Mouse (Mus musculus): ENCODE measurements around the gene Rptor.

Rptor gene

DNA sequence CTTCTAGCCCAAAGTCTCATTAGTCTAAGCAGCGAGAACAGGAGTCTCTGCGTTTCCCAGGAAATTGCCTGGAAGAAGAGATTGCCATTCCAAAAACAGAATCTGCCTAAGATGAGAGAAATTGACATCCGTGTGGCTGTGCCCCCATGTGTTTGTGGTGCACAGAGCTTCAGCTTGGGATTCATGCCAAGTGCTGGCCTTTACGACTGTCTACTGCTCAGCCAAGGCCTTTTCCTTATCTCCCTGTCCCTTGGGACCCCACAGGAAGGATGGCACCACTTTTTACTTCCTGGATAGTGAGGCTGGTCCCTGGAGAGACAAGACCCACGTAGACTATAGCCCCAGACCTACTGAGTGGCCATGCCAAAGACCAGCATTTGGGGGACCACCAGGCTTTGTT lies 206.6 kb downstream of the Rptor start:
- DNase-seq (ENCODE audit: low spot score in 2 of 2): no peak

DNA sequence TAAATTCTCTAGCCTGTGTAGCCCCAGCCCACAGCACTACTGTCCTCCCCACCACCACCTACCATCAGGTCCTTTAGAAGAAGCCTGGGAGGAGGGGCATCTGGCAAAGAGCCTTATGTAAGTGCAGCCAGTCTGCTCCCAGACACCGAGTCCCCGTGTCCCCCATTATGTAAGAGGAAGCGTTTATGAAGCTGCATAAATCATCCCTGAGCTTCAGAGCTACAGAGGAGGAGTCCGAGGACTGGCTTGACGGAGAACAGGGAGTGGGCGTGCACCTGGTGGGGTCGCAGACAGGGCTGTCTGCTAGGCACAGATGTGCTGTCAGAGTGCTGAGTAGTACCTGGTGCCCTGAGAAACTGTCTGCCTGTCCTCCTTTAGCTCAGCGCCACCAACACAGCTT lies 208.3 kb downstream of the Rptor start:
- peak in 1 of 2 experiments; percentile 43 for DNase-seq (ENCODE audit: low spot score in 2 of 2)

DNA sequence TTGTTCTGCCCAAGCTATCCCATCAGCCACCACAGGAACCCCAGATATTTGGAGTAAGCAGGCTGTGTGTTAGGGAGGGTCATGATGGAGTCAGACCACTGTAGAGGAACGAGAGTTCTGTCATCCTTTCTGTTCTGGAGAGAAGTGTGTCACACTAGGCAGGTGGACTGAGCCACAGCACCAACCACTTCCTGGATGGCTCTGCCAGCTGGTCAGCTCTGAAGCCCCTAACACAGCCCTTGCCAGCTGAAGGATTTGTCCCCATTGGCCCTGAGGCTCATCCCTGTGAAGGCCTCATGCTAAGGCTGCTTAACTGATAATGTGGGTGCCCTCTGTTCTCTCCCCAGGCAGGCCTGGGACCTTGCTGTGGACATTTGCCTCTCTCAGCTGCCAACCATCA lies 208.9 kb downstream of the Rptor start:
- DNase-seq (ENCODE audit: low spot score in 2 of 2): no peak

DNA sequence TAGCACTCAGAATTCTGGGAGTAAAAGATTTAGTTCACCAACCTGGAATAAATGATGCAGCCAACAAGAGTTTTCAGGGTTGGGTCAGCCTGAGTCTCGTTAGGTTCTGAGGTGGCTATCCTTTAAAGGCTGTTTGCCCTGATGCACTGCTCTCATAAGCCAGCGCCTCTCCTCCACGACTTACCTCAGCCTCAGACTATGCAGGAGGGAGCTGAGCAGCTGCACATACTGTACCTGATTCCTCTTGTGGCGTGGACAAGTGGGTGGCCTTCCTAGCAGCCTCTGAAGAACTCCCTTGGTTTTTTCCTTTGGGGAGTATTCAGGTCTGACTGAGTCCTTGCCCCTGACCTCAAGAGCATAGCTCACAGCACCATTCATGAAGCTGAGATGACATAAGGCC lies 209.4 kb downstream of the Rptor start:
- DNase-seq (ENCODE audit: low spot score in 2 of 2): no peak

DNA sequence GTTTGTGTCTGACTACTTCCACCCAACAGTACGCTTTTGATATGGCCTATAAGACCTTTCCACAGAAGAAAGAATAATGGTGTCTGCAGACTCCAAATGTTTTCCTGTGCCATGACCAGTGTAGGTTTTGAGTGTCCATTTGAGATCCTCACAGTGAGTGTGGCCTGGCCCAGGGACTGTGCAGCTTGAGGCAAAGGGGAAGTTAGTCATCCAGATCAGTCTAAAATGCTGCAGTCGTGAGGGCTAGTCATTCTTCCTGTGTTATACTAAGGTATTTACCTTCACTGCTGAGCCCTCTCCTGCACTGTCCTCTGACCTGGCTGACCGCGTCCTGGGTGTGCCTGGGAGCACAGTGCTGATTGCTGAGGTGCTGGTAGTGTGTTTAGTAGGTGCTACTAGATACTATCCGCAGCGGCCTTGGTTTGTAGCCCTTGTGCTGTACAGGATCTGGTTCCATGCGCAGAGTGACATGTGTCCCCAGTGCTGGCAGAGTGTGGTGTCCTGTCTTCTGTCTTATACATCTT lies 211.4 kb downstream of the Rptor start:
- DNase-seq (ENCODE audit: low spot score in 2 of 2): no peak

DNA sequence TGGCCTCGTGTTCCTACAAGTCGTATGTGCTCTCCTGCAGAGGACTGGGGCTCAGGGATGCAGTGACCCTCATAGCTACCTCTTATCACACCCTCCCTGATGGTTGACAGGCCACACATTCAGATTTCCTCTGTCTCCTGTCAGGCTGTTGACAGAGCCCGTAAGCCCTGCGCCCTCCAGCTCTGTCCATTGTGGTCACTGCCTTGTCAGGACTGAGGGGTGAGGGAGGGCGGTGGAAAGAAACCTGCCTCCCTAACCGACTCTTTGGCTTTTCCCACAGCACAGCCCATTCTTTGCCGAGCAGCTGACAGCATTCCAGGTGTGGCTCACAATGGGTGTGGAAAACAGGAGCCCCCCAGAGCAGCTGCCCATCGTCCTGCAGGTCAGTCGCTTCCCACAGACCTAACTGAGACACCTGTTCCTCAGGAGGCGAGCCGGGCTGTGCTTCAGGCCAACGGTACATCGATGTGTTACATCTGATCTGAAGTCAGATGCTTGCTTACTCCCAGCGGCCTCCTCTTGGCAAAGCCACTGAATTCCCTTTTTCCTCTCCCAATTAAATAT lies 214.2 kb downstream of the Rptor start:
- no peak for DNase-seq (ENCODE audit: low spot score in 2 of 2)

DNA sequence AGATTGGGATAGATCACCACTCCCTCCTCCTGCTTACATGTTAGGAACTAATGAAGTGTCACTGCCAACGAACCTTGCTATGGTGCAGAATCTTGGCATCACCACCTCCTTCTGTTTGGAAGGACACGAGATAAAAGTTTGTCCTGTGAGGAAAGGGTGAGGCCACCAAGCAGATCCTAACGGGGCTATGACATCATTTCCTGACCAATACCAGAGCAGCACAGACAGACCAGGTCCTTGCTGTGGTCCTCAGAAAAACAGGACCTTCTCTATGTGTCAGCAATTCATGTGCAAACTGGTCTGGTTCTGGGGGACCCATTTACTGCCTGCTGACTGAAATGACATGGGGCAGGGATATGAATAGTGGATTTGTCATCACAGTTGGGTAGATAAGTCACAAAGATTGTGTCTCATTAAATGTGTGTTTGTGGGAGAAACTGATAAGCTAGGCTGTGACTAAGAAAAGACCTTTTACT lies 214.7 kb downstream of the Rptor start:
- no peak for DNase-seq (ENCODE audit: low spot score in 2 of 2)

DNA sequence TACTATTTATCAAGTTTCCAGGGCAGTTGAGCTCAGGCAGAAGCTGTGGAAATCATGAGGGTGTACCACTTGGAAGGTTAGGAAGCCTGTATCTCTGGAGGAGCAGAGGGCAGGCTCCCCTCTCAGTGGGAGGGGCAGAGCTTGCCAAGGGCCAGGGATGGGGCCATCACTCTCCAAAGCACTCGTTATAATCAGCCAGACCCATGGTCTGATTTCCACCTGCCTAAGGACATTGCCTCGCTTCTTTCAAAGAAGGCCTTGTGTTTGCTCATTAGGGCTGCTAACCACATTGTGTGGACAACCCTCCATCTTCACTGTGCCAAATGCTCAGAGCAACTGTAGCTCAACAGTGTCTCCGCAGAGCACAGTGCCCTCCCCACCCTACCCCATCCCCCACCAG lies 215.2 kb downstream of the Rptor start:
- no peak for DNase-seq (ENCODE audit: low spot score in 2 of 2)

DNA sequence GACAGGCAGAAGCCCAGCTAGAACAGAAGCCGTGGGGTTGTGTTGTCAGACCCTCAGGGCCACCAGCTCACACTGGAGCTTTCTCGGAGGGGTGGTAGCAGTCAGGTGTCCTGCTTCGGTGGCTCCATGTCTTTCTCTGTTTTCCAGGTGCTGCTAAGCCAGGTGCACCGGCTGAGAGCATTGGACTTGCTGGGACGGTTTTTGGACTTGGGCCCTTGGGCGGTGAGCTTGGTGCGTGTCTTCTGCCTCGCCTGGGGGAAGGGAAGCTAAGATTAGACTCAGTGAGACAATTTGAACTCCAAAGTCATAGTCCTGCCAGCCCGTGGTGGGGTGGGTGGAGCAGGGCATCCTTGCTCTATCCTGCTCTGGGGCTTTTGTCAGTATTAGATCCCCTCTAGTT lies 218.8 kb downstream of the Rptor start:
- no peak for DNase-seq (ENCODE audit: low spot score in 2 of 2)

DNA sequence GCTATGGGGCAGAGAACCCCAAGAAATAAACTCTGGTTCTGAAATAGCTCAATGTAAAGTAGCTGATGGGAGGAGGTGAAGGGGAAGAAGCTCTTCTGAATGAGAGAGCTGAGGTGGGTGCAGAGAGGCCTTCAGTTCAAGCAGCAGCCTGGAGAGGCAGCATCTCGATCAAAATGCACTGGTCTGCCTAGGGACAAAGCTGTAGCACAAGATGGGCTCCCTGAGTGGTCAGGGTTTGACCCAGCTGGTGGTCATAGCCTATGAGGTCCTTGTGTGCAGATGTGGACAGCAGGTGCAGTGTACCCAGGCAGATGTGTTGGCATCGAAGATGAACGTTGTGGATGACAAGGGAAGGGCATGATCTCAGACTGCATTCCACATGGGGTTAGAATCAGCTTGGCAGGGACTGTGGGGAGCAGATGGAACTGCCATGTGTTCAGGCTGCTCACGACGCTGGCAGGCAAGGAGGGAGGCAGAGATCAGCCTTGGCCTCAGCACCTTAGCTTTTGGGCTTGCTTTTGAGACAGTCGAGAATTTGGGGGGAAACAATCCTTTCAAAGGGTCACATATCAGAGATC lies 221.5 kb downstream of the Rptor start:
- DNase-seq (ENCODE audit: low spot score in 2 of 2): no peak

DNA sequence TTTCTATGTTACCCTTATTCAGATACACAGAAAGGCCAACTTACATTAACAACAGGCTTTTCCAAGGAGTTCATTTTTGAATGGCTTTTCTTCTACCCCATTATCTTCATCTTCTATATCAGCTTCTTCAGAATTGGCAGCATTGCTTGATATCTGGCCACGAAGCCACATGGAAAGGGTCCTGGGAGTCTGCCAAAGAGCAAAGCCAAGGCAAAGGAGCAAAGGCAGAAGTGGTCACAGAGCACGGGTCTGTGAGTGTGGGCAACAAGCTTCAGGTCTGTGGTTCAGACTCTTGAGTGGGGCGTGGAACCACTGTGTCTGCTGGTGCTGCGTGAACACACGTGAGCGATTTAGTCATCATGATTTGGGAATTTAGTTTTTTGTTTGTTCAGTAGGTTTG lies 223.1 kb downstream of the Rptor start:
- DNase-seq (ENCODE audit: low spot score in 2 of 2): no peak

DNA sequence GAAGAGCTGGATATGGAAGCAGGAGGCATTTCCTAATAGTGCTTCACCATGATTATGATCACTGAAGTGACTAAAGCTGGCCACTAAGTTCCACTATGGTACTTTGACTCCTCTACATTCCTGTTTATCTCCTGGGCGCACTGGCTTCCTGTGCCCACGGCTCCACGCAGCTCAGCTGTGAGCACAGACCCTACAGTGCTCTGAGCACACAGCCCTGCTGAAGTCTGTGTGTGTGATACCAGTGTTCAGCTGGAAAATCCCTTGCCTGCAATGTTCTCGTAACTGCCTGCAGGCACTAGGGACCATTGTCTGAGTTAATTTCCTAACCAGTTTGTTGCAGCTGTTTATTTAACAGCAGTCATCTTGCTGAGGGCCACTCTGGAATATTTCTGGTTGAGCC lies 223.5 kb downstream of the Rptor start:
- no peak for DNase-seq (ENCODE audit: low spot score in 2 of 2)

DNA sequence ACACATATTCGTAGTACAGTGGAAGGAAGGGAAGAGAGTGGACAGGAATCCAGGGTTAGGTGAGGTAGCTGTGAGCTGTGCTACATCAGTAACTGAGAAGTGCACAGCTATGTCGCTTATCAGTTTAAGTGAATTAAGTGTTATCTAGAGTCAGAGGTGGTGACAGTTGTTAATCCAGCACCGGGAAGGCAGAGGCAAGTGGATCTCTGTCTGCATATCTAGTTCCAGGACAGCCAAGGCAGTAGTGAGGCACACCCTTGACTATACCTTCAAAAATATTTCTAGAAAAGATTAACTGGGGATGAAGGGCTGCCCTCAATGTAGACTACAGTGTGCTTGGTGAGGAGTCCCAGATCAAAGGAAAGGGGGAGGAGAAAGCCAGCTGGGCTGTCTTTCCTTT lies 226.4 kb downstream of the Rptor start:
- DNase-seq (ENCODE audit: low spot score in 2 of 2): no peak

DNA sequence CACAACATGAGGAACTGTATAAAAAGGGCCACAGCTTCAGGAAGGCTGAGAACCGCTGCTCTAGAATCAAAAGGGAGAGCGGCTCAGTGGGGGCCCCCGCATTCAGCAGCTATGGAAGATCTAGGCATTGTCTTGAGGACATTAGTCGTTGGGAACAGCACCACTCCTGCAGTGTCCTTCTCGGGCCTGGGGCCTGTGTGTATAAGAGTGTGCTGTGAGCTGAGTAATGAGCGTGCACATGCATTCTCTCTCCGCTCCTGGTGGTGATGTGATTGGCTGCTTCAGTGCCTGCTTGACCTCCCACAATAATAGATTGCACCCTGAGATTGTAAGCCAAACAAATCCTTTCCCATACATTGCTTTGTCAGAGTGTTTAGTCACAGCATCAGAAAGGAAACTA lies 229.0 kb downstream of the Rptor start:
- no peak for DNase-seq (ENCODE audit: low spot score in 2 of 2)

DNA sequence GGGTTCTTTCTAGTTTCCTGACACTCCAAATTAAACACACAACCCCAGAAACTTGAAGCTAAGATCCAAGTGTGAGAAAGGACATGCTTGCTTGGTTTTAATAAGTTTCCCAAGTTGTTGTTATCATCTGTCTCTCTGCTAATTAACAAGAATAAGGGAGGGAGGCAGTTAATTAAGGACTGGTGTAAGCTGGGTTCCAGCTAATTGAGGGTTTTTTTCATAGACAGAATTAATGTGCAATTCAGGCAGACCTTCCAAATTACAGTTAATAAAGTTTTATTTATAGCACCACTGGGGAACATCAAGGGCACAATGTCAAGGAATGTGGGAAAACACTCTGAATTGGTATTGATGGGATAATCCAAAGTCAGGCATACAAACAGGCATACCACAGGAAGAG lies 230.6 kb downstream of the Rptor start:
- DNase-seq (ENCODE audit: low spot score in 2 of 2): no peak

DNA sequence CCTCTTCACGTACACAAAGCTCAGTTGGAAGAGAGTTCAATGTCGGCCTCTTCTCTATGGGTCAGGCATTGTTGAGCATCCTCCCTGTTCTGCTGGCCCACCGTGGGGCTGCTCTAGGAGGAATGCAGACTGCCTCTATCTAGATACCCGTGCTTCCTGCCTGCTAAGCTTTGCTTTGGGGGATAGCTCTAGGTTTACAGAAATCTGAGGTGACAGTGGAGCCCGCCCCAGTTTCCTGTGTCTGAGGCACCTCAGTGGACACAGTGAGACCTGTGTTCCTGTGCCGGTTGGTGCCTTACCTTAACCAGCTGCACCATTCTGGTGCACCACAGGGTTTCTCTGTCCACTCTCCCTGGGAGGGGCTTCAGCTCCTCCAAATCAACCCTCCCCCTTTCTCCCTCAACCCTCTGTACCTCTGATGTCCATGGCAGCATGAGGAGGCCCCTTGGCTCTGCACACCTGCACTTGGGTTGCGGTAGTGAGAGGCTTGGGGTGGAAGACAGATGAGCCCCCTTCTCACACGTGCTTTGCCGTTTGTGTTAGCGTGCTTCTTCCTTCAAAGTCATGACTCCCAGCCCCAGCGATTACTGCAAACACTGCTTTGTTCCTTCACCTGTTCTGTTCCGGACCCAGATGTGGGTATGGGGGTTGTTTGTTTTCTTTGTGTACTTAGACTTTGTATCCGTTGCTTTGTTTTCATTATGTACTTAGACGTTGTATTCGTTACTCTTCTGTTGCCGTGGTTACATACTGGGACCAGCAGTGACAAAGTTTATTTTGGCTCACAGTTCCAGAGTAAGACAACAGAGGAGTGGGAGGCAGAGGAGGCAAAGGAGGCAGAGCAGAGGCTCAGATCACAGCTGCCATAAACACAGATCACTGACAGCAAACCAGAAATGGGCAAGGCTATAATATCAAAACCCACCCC lies 231.4 kb downstream of the Rptor start:
- DNase-seq (ENCODE audit: low spot score in 2 of 2): no peak

DNA sequence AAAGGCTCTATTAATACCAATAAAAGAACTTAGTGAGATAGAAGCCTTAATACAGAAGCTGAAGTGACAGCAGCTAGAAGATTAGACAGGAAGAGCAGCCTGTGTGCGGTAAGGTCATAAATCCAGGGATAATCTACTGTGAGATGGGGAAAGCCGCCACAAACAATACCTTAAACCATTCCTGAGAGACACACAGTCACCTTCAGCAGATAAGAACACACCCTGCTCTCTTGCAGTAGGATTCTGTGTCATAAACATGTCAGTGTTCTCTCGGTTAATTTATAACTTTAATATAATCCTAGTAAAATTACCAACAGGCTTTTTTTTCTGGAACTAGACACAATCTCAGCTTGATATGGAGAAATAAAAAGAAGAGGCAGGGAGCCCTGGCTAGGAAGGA lies 233.6 kb downstream of the Rptor start:
- DNase-seq (ENCODE audit: low spot score in 2 of 2): no peak

DNA sequence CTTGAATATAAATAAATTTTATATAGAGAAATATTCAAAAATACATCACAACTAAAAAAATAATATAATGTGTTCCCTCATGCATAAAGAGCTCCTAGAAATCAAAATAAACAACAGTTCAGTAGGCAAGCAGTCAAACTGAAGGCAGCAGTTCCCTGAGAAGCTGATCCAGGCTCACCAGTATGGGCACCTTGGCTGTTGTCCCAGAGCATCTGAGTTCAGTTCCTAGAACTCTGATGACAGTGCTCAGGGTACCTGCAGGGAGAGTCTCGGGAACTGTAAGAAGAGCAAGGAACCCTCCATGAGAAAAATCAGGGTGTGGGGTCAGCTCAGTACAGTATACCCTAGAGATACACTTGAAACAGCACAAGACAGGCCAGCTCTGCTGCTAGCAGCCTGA lies 235.1 kb downstream of the Rptor start:
- no peak for DNase-seq (ENCODE audit: low spot score in 2 of 2)

DNA sequence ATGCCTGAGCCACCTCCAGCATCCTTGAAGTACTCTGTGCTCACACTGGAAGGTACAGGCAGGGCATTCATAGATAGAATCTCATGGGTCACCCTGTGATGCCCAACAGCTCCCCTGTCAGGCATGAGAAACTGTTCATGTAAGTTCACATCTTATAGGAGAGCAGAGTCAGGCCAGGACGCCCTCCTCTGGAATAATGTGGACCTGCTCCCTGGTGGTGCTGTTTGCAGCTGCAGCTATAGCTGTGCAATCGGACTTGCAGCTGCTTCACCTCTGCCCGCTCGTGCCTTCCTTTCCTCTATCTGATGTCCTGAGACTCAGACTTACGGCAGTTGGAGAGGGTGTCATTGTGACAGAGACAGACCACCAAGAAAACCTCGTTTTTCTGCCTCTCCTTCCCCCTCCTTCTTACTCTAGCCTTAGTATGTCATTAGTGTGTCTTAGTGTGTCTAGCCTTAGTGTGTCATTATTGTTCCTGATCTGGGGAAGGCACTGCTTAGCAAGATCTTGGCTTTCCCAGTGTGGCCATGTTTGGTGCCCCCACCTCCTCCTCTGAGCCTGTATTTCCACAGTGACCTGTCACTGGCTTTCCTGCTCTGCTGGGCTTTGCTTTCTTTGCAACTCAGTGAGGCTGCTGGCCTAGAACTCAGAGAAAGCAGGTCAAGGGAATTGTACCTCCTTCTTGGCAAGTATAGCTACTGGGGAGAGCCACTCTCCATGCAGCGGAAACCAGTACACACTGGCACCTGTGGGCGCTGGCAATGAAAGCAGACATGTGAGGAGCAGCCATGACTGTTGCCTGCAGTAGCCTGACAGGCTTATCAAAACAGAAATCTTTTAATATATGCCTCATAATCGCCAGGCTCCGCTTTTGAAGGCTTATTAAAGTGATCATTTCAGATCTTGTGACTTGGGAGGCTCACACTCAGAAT lies 237.0 kb downstream of the Rptor start:
- DNase-seq (ENCODE audit: low spot score in 2 of 2): no peak

DNA sequence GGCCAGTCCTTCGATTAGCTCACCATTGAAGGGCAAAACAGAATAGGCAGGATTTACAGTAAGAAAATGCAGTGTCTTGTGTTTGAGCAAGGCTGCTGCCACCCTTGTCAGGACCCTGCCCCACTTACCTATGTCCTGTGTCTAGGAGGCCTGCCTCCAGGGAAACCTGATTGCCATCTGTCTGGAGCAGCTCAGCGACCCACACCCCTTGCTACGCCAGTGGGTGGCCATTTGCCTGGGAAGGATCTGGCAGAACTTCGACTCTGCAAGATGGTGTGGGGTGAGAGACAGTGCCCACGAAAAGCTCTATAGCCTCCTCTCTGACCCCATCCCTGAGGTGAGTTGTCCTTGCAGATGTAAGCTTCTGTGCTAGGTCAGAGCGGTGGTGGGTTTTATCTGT lies 243.9 kb downstream of the Rptor start:
- no peak for DNase-seq (ENCODE audit: low spot score in 2 of 2)

DNA sequence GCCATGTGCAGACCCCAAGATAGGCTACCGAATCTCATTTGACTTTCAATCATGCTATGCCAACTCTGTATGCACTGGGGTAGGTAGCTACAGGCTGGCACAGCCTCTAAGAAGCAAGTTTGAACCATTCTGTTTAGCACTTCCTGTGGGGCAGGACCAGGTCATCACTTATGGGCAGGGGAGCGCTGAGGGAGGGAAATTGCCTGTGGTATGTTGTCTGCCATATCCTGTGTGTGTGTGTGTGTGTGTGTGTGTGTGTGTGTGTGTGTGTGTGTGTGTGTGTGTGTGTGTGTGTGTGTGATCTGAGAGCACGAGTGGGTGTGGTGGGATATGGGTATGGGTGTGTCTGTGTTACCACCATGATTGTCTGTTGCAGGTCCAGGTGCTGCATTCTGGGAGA lies 244.4 kb downstream of the Rptor start:
- DNase-seq (ENCODE audit: low spot score in 2 of 2): no peak

DNA sequence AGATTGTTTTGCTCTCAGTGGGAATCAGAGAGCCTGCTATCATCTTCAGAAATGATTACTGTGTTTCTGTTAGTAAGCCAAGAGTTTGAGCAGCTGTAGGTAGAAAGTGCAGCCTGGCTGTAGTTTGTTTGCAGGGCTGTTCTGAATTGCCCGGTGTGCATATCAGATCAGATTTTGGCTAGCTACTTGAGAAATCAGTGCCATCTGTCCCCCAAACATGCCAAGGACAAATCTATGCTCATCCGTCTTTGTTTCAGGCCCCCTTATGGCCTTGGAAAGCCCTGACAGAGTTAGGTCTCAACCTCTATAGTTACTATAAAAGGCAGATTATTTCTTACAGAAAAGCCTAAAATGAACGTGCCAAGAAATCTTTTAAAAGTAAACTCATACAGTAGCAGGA lies 244.9 kb downstream of the Rptor start:
- DNase-seq (ENCODE audit: low spot score in 2 of 2): no peak

Measured in right cerebral cortex, postnatal 10 days (tissue).